Mouse (Mus musculus) T-cell, adult 2 months (primary cell): ENCODE data around the gene Dnajc4.

ENCODE experiments used
- DNase-seq: peaks from one replicate; pipeline ENCODE4 v3.0.0; 2022; ENCODE audit warnings: low spot score

Dnajc4 gene

GRCm38 (mm10) chr19:6948186-6948585 is 44.2 kb downstream of the Dnajc4 start:
- DNase-seq = no peak

- DNase-seq = no peak
Measured at GRCm38 (mm10) chr19:6947742-6948141, 44.6 kb downstream of the Dnajc4 start.

GRCm38 (mm10) chr19:6943709-6944108 is 48.7 kb downstream of the Dnajc4 start:
- DNase-seq = no peak

- DNase-seq = no peak
Measured at GRCm38 (mm10) chr19:6942764-6943163, 49.6 kb downstream of the Dnajc4 start.

GRCm38 (mm10) chr19:6942249-6942691 is 50.1 kb downstream of the Dnajc4 start, which contains the start of gene Gpr137:
Gene Gpr137, minus strand, starts transcription at chr19:6942480.
- peak; percentile 87 for DNase-seq

GRCm38 (mm10) chr19:6941372-6942248 is 50.8 kb downstream of the Dnajc4 start, which contains the start of gene Bad:
Gene Bad, plus strand, starts transcription at chr19:6941861.
- peak; percentile 90 for DNase-seq

GRCm38 (mm10) chr19:6940396-6941351 is 51.7 kb downstream of the Dnajc4 start:
- DNase-seq = no peak

- no peak for DNase-seq
Measured at GRCm38 (mm10) chr19:6939106-6940002, 53.0 kb downstream of the Dnajc4 start.
